Mouse (Mus musculus) ES-E14 (cell line): ENCODE measurements around the gene Zxdc.

ENCODE experiments used
- CHD2 ChIP-seq: IDR thresholded peaks from 2 replicates; pipeline ENCODE4 v1.6.1; 2014; ENCODE audit warnings: mild to moderate bottlenecking, low read depth, low read length, inconsistent platforms
- HCFC1 ChIP-seq: IDR thresholded peaks from 2 replicates; pipeline ENCODE4 v1.6.1; 2012; ENCODE audit warnings: low read length, inconsistent platforms, borderline replicate concordance; ENCODE audit not compliant: insufficient read depth
- MAFK ChIP-seq: IDR thresholded peaks from 2 replicates; pipeline ENCODE4 v1.6.1; 2014; ENCODE audit warnings: mild to moderate bottlenecking, low read depth, low read length, inconsistent platforms; ENCODE audit not compliant: insufficient read depth
- ZC3H11A ChIP-seq: IDR thresholded peaks from 2 replicates; pipeline ENCODE4 v1.6.1; 2012; ENCODE audit warnings: low read depth, mild to moderate bottlenecking, inconsistent platforms, low read length, borderline replicate concordance
- ZNF384 ChIP-seq: IDR thresholded peaks from 2 replicates; pipeline ENCODE4 v1.6.1; 2012; ENCODE audit warnings: low read depth, low read length, inconsistent platforms

GRCm38 (mm10) chr6:90425361-90425760 is 56.1 kb downstream of the Zxdc start:
- TF ChIP-seq CHD2 (no peak), MAFK (no peak), ZC3H11A (no peak), ZNF384 (no peak), HCFC1 (no peak)
